Mouse (Mus musculus): ENCODE measurements at regions not wholly inside any gene's neighbourhood (a gene's known extent, or its start where the extent isn't known, plus 50 kb on each side); places are given as distances from the start of the nearest gene placed in this dataset.

DNA sequence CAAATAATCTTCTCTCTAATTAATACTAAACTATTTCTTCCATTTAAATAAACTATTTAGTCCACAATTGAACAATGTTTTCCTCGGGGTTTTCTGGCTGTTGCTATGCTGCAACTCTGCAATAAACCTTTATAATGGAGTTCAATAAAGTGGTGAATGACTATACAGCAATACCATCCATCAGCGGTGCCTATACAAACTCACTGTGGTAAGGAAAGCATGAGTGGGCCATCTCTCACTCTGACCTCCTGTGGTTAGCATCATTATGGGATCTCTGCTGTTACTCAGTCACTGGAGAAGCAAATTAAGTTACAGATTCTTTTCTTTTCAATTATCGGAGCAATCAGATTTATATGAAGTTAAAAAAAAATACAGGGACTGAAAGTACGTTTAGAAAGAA, 474.0 kb downstream of the Slco4c1 start:
- DNase-seq (ENCODE audit: low spot score in 2 of 2), result no peak
- no peak overlapping the region for H3K4me3 ChIP-seq
- no peak overlapping the region for H3K27ac ChIP-seq
- TF ChIP-seq CTCF (conservative IDR thresholded peaks at IDR 0.05), result no peak

DNA sequence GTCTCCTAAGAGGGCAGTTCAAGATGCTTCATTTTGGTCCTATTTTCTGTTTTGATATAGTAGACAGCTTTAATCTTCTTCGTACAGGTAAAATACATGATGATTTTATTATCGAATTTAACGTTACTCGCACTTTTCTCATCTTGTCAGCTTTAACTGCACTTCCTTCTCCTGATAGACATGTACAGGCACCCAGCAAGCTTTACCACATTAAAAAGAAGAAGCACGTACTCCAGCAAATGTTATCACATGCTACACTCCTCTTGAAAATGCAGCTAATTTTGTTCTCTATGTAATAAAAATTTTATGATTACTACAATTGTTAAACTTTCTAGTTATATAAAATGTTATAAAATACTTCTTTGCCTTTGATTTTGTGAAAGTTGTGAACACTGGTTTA, 483.6 kb downstream of the Slco4c1 start:
- TF ChIP-seq CTCF (conservative IDR thresholded peaks at IDR 0.05), result no peak
- no peak for DNase-seq (ENCODE audit: low spot score in 2 of 2)
- Histone ChIP-seq H3K4me3 (no peak overlapping the region), H3K27ac (no peak overlapping the region)

GRCm38 (mm10) chr1:96385916-96386315, 486.1 kb downstream of the Slco4c1 start:
- Histone ChIP-seq H3K4me3 (no peak overlapping the region), H3K27ac (no peak overlapping the region)
- TF ChIP-seq CTCF (conservative IDR thresholded peaks at IDR 0.05), result no peak
- DNase-seq (ENCODE audit: low spot score in 2 of 2), result no peak

DNA sequence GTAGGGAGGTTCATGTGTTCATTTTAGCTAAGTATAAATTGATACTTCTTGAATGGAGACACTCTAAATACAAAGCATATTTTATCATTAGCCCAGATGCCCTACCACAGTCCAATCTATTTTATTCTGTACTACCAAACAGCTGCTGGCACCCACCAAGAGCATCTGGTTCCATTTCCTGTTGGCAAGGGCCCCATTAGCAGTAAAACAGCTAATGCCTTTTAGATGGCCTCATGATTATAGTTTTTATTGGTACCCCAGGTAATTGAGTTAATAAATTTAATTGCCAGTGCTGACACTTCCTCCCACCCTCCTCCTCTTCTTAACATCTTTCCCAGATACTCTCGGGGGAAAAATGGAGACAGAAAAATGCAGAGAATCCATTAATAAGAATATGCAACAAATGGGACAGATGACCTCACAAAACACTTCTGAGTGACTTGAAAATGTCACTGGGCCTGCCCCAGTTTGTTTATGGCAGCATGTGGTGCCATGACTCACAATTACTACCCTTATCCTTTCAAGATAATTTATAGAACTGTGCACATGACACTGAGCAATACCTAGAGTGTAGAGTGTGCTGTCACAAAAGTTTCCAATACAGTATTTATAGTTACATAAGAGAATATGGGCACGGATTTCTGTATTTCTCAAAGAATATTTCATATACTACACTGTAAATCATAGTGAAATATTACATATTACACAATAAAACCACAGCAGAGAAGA, 509.1 kb downstream of the Slco4c1 start:
- DNase-seq (ENCODE audit: low spot score in 2 of 2), result no peak
- no peak for TF ChIP-seq CTCF (conservative IDR thresholded peaks at IDR 0.05)
- no peak overlapping the region for H3K4me3 ChIP-seq
- H3K27ac ChIP-seq, result no peak overlapping the region

GRCm38 (mm10) chr1:96347231-96347630, 524.7 kb downstream of the Slco4c1 start:
- H3K4me3 ChIP-seq, result no peak overlapping the region
- H3K27ac ChIP-seq, result no peak overlapping the region
- TF ChIP-seq CTCF (conservative IDR thresholded peaks at IDR 0.05), result no peak
- DNase-seq (ENCODE audit: low spot score in 2 of 2), result no peak

DNA sequence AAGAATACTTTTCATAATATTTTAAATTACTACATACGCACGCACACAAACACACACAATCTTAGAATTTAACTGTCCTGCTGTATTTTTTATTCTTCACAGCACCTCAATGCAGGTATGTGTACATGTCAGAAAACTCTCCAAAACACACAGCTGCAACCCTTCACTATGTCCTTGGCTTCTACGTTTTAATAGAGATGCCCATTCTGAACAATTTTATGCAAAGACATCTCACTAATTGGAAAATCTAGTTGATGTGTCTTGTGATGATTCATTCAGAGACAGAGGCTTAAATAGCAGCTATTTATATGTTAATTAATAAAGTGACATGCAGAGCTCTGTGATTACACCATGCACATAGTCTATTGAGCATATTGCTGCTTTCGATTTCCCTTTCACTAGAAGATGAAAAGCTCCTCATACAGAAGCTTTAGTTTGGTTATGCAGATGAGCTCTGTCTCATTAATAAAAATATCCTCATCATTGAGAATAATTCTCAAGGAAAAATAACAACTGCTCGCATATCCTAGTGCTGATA, 525.4 kb downstream of the Slco4c1 start:
- DNase-seq (ENCODE audit: low spot score in 2 of 2), result no peak

GRCm38 (mm10) chr1:96315721-96316120, 556.2 kb downstream of the Slco4c1 start:
- Histone ChIP-seq H3K4me3 (no peak overlapping the region), H3K27ac (no peak overlapping the region)
- no peak for DNase-seq (ENCODE audit: low spot score in 2 of 2)
- TF ChIP-seq CTCF (conservative IDR thresholded peaks at IDR 0.05), result no peak

More for the DNA sequence above, 525.4 kb downstream of the Slco4c1 start:
- no peak for TF ChIP-seq CTCF (conservative IDR thresholded peaks at IDR 0.05)
- Histone ChIP-seq H3K4me3 (no peak overlapping the region), H3K27ac (no peak overlapping the region)

GRCm38 (mm10) chr1:96301238-96301637, 570.7 kb downstream of the Slco4c1 start:
- no peak overlapping the region for H3K4me3 ChIP-seq
- TF ChIP-seq CTCF (conservative IDR thresholded peaks at IDR 0.05), result no peak
- DNase-seq (ENCODE audit: low spot score in 2 of 2), result no peak
- no peak overlapping the region for H3K27ac ChIP-seq

DNA sequence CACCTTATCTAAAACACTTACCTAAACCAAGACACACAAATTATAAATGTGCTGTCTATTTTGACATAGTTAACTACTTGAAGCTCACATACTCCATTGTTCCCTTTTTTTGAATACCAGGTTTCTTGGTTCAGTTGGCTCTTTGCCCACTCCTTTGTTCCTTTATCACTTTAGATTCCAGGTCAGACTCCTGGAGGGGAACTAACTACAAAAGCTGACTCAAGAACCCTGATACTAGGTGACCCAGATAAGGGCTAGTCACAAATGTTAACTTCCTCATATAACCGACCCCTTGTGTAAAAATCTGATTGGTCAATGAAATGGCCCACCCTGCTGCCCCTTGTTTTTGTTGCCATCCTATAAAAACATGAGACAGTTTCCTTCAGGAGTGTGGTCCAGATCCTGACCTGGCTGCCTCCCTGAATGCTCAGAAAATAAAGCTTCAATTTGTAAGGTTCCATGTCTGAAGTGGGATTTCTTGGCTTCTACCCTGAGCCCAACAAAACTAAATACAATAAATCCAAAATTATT, 593.9 kb downstream of the Slco4c1 start:
- DNase-seq (ENCODE audit: low spot score in 2 of 2), result no peak
- H3K4me3 ChIP-seq, result no peak overlapping the region
- TF ChIP-seq CTCF (conservative IDR thresholded peaks at IDR 0.05), result no peak
- no peak overlapping the region for H3K27ac ChIP-seq

- Histone ChIP-seq H3K4me3 (no peak overlapping the region), H3K27ac (0 out of 2 replicates have a peak overlapping the region, but pooled peaks have one; percentile 28)
- TF ChIP-seq CTCF (conservative IDR thresholded peaks at IDR 0.05), result no peak
- DNase-seq (ENCODE audit: low spot score in 2 of 2), result peak; percentile 11 to 38
Observed at GRCm38 (mm10) chr1:96276646-96277045, 595.3 kb downstream of the Slco4c1 start.

Small RNA genes lying in the stretch of these regions (microRNA-seq; reads per million reads assigned to microRNA genes)
- 0 reads per million in 2 experiments for gene Gm22917
